Mouse (Mus musculus) forebrain, embryonic 10.5 days (tissue): ENCODE data around the gene Edem1. TPM values are rescaled to one million over a fixed set of nuclear protein-coding genes. Genes with fewer than 3 reads are reported as not detected.

Source experiments
- DNase-seq: peaks from one replicate; pipeline ENCODE4 v3.0.0-alpha.2; 2017; ENCODE audit warnings: low spot score; ENCODE audit errors: extremely low spot score
- H3K27ac ChIP-seq: fragments of 300-500 bp; sonication (generic); 2 replicates; pipeline ENCODE4 v1.5.1; 2016; ENCODE audit warnings: mild to moderate bottlenecking
- H3K27me3 ChIP-seq: fragments of 300-500 bp; sonication (generic); 2 replicates; pipeline ENCODE4 v1.6.1; 2016; ENCODE audit warnings: mild to moderate bottlenecking; ENCODE audit not compliant: poor library complexity, severe bottlenecking
- H3K36me3 ChIP-seq: fragments of 300-500 bp; sonication (generic); replicated peaks from 2 replicates; pipeline ENCODE4 v1.6.1; 2016; ENCODE audit warnings: mild to moderate bottlenecking, moderate library complexity
- H3K4me1 ChIP-seq: fragments of 300-500 bp; sonication (generic); 2 replicates; pipeline ENCODE4 v1.6.1; 2016
- H3K4me3 ChIP-seq: fragments of 300-500 bp; sonication (generic); 2 replicates; pipeline ENCODE4 v1.5.1; 2016; ENCODE audit warnings: mild to moderate bottlenecking, moderate library complexity
- H3K9me3 ChIP-seq: fragments of 300-500 bp; sonication (generic); 2 replicates; pipeline ENCODE4 v1.6.1; 2016; ENCODE audit warnings: mild to moderate bottlenecking, moderate library complexity
- WGBS: fragments of 180-500 bp; shearing (Covaris S2); methylation state at CpG from one replicate; pipeline ENCODE4 v1.1.7; 2016; 5-methylcytosine and 5-hydroxymethylcytosine counted together
- polyA plus RNA-seq: library from polyadenylated mRNA; unstranded; fragments of >200 nt; fragmentation: Nextera tagmentation; extraction: Ambion mirVana; gene quantifications from 2 replicates; pipeline ENCODE4 v1.2.1, GENCODE M21; 2016

Gene Edem1
- polyA plus RNA-seq, 1 experiment from 2014 or later, result 16.4 TPM

DNA sequence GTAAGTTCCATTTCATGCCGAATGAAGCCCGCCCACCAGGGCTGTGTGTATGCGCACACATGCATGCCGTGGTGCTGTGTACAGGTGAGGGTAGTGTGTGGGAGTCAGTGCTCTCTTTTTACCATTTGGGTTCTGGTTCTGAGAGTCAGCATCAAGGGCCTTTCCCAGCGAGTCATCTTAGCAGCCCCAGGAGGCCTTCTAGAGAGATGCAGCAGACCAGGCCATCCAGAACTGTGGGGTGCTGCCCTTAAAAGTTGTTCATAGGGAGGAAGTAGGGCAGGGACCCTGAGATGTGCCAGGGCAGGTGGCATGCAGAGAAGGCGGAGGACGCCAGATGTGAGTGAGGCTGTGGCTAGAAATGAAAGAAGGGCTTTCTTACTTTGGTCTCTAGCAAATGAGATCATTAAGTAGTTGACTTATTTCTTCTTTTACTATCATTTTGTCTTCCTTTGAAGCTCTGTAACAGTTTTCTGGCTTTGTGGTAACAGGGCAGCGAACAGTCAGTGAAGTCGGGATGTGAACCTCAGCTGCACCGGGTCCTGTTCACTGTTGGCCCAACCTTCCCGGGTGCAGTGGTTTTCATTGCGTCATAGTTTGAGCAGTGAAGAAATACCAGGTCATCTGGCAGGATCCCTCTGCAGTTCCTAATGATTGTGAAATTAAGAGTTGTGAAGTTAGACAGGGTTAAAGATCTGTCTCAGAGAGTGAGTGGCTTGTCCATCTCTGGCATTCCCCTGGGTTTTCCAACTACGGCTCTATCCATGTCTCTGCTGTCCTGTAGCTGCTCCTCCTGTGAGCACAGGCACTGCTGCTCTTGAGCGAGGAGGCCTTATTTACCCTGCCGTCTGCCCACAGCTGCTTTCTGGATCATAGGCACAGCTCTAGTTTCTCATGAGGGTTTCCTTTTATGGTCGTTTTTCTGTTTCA lies 7.6 kb downstream of the Edem1 start:
- no peaks in the 10 kb centered on the region for H3K27me3 ChIP-seq
- WGBS, result 93% methylated on average over 16 of the region's 16 CpGs

DNA sequence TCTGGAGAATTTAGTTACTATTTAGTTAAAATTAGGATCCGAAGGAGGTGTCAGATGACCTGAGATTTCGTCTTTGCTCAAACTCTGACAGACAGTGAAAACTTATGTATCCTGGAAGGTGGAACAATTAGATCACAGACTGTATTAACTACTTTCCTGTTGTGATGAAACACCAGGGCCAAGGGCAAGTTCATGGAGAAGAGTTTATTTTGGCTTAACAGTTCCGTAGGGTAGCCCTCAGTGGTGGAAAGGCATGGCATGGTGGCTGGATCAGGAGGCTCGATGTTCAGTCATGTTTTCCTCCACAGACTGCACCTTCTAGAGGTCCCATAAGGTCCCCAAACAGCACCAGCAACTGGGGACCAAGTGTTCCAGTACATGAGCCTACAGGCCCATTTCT lies 8.6 kb downstream of the Edem1 start:
- no peaks in the 10 kb centered on the region for H3K9me3 ChIP-seq
- peaks cover 51% of the 10 kb centered on the region for H3K36me3 ChIP-seq
- no peaks in the 10 kb centered on the region for H3K27me3 ChIP-seq
- no peak for DNase-seq
- H3K4me1 ChIP-seq, result no peaks in the 10 kb centered on the region
- WGBS, result 90% methylated on average over 4 of the region's 4 CpGs
- H3K4me3 ChIP-seq, result no peak overlapping the region
- H3K27ac ChIP-seq, result no peak overlapping the region

More for the DNA sequence above, 7.6 kb downstream of the Edem1 start:
- H3K4me3 ChIP-seq, result no peak overlapping the region
- peaks cover 8% of the 10 kb centered on the region for H3K4me1 ChIP-seq
- H3K9me3 ChIP-seq, result no peaks in the 10 kb centered on the region
- DNase-seq, result no peak
- no peak overlapping the region for H3K27ac ChIP-seq
- peaks cover 46% of the 10 kb centered on the region for H3K36me3 ChIP-seq

DNA sequence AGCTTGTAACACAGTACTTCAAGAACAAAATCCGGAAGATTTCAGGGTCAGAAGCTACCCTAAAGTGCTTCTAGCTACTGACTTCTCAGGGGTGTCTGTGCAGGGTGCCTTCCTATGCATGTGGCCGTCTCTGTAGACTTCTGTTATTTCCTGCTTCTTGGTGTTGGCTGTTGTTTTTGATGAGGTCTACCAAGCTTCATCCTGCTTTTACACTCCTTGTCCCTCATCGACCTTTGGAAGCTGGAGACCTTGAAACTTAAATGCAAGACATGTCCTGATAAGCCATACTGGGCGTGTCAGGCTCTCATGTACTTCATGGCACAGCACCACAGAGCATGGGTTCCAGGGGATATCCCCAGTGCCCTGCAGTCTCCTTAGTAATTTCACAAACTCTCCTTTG lies 9.5 kb downstream of the Edem1 start:
- no peaks in the 10 kb centered on the region for H3K4me1 ChIP-seq
- H3K36me3 ChIP-seq, result peaks cover 60% of the 10 kb centered on the region
- no peak overlapping the region for H3K27ac ChIP-seq
- H3K4me3 ChIP-seq, result no peak overlapping the region
- H3K27me3 ChIP-seq, result no peaks in the 10 kb centered on the region
- no peaks in the 10 kb centered on the region for H3K9me3 ChIP-seq
- no peak for DNase-seq
- 88% methylated on average over 4 of the region's 4 CpGs for WGBS

DNA sequence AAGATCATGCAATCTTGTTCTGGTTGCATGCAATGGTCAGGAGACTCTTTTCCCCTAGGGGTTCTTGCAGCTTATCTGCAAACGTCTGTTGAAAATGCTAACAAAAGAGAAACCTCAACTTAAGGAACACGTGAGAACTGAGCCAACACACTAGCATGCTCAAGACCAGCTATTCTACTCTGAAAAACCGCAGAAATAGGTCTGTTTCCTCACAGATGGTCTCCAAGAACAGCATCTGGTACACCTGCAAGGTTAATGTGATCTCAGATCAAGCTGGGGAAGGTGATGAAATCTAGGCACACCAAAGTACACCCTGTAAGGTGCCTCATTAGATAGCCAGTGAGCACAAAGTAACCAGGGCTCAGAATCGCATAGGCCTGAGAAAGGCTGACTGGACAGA lies 11.0 kb downstream of the Edem1 start:
- Histone ChIP-seq H3K4me1 (no peaks in the 10 kb centered on the region), H3K36me3 (peaks cover 75% of the 10 kb centered on the region)

DNA sequence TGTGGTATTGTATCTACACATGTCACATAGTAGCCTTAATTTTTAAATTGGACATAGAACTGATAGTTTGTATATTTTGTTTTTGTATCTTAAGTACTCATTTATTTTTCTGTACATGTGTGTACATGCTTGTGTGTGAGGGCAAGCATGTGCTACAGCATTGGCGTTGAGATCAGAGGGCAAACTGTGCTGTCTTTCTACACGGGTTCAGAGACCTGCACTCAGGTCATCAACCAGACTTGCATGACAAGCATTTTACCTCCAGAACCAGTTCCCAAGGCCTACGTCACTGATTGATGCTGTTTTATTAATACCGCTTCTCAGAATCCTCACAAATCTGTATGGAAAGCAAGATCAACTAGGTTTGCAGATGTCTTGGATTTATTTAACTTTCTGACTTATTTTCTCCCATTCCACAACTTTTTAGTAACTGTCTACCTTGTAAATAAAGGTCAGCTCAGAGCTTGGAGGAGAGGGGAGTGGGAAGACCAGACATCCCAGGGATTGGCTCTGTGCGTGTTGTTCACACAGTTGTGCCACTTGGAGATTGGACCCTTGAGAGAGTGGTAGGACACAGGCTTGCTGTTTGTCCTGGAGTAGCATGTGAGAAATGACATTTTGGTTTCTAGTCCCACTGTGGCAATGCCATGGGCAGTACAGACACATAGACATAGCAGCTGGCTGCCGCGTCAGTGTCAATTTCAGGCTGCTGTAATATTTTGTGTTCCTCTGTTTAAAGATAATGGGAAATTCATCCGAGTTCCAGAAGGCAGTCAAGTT lies 12.6 kb downstream of the Edem1 start:
- Histone ChIP-seq H3K4me1 (no peaks in the 10 kb centered on the region), H3K27me3 (no peaks in the 10 kb centered on the region), H3K4me3 (no peak overlapping the region), H3K27ac (no peak overlapping the region), H3K9me3 (no peaks in the 10 kb centered on the region), H3K36me3 (peaks cover 85% of the 10 kb centered on the region)
- DNase-seq, result no peak
- WGBS, result 94% methylated on average over 8 of the region's 8 CpGs

More for the DNA sequence above, 11.0 kb downstream of the Edem1 start:
- DNase-seq, result no peak
- H3K27ac ChIP-seq, result no peak overlapping the region
- no peak overlapping the region for H3K4me3 ChIP-seq
- 92% methylated on average over 4 of the region's 4 CpGs for WGBS
- no peaks in the 10 kb centered on the region for H3K27me3 ChIP-seq
- no peaks in the 10 kb centered on the region for H3K9me3 ChIP-seq

DNA sequence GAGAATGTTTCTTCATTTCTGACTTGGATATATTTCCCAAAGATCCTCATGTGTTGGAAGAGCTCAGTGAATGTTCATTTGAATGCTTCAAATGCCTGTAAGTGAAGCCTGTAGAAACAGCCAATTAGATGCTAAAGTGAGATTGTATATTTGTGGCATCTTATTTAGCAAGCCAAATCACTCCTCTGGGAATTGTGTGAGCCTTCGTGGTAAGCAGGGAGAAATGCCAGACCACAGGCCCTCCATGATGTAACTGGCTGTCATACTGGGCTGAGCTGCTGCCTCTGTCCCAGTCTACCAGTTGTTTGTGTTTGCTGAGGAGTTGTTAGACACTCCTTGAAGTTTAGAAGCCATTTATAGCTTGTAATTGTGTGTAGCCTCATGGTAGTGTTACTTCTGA lies 15.2 kb downstream of the Edem1 start:
- no peak for DNase-seq
- Histone ChIP-seq H3K9me3 (no peaks in the 10 kb centered on the region), H3K4me1 (no peaks in the 10 kb centered on the region), H3K27me3 (no peaks in the 10 kb centered on the region), H3K36me3 (peaks cover 86% of the 10 kb centered on the region), H3K4me3 (no peak overlapping the region), H3K27ac (no peak overlapping the region)
- 86% methylated on average over 1 of the region's 1 CpGs for WGBS

DNA sequence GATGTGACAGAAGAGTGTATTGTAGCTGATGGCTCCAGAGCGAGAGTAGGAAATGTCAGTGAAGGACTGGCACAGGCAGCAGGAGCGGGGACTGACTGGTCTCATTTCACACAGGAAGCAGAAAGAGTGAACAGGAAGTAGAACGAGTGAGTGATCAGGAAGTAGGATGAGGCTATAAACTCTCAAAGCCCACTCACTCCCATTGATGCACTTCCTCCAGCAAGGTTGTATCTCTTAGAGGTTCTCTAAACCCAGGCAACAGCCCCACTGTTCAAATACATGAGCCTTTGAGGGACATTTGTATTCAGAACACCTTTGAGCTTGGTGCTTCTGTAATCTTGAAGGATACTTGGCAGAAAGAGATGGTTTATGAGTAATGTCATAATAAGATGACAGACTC lies 15.7 kb downstream of the Edem1 start:
- Histone ChIP-seq H3K27ac (no peak overlapping the region), H3K9me3 (no peaks in the 10 kb centered on the region), H3K36me3 (peaks cover 89% of the 10 kb centered on the region), H3K27me3 (no peaks in the 10 kb centered on the region), H3K4me1 (no peaks in the 10 kb centered on the region), H3K4me3 (no peak overlapping the region)
- no peak for DNase-seq
- 87% methylated on average over 3 of the region's 3 CpGs for WGBS

DNA sequence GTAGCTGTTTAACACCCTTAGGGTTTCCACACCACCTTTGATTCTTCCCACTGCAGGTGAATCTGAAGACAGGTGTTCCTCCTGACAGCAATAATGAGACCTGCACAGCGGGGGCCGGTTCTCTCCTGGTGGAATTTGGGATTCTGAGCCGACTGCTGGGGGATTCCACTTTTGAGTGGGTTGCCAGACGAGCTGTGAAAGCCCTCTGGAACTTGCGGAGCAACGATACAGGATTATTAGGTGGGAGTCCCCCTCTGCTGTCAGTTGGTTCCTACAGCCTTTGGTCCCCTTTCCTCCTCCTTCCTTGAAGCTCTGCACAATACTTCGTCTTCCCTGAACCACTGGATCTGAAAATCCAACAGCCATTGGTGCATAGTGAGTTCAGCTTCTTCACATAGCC lies 16.3 kb downstream of the Edem1 start:
- DNase-seq, result no peak
- Histone ChIP-seq H3K9me3 (no peaks in the 10 kb centered on the region), H3K36me3 (peaks cover 88% of the 10 kb centered on the region), H3K4me3 (no peak overlapping the region), H3K4me1 (no peaks in the 10 kb centered on the region), H3K27ac (no peak overlapping the region), H3K27me3 (no peaks in the 10 kb centered on the region)
- 95% methylated on average over 7 of the region's 7 CpGs for WGBS

DNA sequence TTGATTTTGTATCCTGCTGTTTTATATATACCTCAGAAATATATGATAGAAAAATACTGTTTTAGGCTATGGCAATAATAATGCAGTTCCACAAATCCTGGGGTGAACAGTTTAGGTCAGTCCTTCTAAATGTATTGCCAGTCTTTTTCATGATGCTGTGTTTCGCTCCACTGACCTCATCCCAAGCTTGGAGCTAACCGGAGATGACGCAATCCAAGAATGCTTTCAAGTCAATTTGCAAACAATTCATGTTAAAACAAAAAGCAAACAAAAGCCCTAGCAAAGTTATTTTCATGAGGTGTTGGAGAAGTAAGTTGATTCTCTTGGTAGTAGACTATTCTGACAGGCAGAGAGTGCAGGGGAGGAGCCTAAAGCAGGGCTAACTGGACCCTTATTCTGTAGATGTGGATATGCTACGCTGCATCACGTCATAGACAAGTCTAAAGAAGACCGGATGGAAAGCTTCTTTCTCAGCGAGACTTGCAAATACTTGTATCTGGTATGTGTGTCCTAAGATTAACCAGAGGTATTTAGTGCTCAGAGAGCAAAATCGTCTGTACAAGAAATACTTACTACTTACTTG lies 23.7 kb downstream of the Edem1 start:
- Histone ChIP-seq H3K9me3 (no peaks in the 10 kb centered on the region), H3K27ac (no peak overlapping the region), H3K4me3 (no peak overlapping the region), H3K4me1 (no peaks in the 10 kb centered on the region), H3K27me3 (no peaks in the 10 kb centered on the region), H3K36me3 (peaks cover 95% of the 10 kb centered on the region)
- 97% methylated on average over 8 of the region's 8 CpGs for WGBS
- no peak for DNase-seq

DNA sequence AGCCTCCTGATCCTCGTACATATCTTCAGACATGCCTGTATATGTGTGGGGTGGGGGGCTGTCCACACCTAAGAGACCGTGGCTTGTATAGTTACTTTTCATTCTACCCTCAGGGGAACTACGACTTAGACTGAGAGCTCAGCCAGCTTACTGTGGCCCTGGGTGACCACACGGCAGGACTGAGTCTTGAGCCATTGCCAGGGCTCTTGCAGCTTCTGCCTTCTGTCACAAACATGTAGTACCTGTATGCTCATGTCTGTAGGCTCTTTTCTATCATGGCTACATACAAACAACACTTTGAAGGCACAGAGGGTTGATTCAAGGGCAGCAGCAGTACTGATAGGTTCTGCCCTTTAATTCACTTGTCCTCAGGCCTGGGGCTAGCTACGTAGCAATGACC lies 24.5 kb downstream of the Edem1 start:
- no peaks in the 10 kb centered on the region for H3K4me1 ChIP-seq
- H3K27me3 ChIP-seq, result no peaks in the 10 kb centered on the region
- 92% methylated on average over 5 of the region's 5 CpGs for WGBS
- no peak for DNase-seq
- no peak overlapping the region for H3K27ac ChIP-seq
- peaks cover 95% of the 10 kb centered on the region for H3K36me3 ChIP-seq
- H3K4me3 ChIP-seq, result no peak overlapping the region
- no peaks in the 10 kb centered on the region for H3K9me3 ChIP-seq

DNA sequence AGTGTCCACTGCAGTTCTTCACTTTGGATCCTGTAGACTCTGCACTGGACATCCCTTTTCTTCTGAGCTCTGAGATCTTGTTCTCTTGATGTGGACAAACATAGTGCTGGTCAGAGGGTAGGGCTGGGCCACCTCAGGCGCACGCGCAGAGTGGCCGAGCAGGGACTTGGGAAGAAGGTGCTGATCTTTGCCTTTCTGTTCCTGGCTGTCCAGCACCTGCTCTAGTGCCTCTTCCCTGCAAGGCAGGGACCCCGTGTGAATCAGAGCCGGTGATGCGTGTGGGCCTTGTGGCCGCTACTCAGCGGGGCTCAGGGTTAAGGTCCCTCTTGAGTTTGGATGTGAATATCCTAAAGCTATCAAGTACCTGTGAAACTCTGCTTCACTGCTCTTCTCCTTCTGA lies 30.1 kb downstream of the Edem1 start:
- Histone ChIP-seq H3K27ac (no peak overlapping the region), H3K36me3 (peaks cover 57% of the 10 kb centered on the region), H3K4me1 (no peaks in the 10 kb centered on the region), H3K4me3 (no peak overlapping the region), H3K9me3 (peaks cover 3% of the 10 kb centered on the region; the same call in 1 of the 2 replicates), H3K27me3 (no peaks in the 10 kb centered on the region)
- 91% methylated on average over 9 of the region's 9 CpGs for WGBS
- DNase-seq, result no peak

DNA sequence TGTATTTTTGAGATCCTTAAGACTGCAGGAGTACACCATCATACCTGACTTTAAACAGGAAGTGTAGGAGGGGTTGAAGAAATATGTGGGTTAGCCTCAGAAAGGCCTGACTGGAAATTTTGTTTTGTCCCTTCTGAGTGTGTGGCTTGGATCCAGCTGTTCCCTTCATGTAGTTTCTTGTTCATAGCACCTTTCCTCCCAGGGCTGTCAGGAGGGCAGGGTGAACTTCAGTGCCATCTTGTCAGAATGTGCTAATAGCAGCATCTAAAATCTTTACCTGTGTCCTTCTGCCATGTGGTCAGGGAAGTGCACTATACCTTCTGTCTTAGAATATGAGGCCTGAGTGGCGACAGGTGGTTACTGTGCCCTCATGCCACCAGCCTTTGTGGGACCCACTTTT lies 32.8 kb downstream of the Edem1 start:
- Histone ChIP-seq H3K27me3 (no peaks in the 10 kb centered on the region), H3K4me3 (no peak overlapping the region), H3K4me1 (no peaks in the 10 kb centered on the region), H3K27ac (no peak overlapping the region), H3K9me3 (peaks cover 3% of the 10 kb centered on the region; the same call in 1 of the 2 replicates), H3K36me3 (peaks cover 31% of the 10 kb centered on the region)
- WGBS, result 89% methylated on average over 1 of the region's 1 CpGs
- no peak for DNase-seq

DNA sequence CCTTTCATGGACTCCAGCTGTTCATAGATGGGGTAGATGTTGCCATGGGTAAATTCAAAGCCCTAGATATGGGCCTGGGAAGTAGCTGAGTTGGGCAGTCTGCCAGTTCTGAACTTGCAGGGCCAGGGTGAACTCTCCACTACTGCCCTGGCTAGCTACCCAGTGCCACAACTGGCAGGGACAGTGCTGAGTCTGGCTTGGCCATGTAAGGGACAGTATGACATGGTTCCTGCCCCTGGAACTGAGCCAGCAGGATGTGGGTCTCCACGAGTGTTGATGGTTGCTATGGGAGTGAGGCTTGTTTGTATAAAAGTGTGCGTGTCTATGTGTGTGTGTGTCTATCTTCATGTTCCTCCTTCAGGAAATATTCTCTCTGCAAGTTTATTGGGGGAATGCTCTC lies 34.1 kb downstream of the Edem1 start:
- H3K4me1 ChIP-seq, result no peaks in the 10 kb centered on the region
- peaks cover 3% of the 10 kb centered on the region; the same call in 1 of the 2 replicates for H3K9me3 ChIP-seq
- DNase-seq, result no peak
- H3K27ac ChIP-seq, result no peak overlapping the region
- H3K36me3 ChIP-seq, result peaks cover 19% of the 10 kb centered on the region
- H3K4me3 ChIP-seq, result no peak overlapping the region
- 86% methylated on average over 2 of the region's 2 CpGs for WGBS
- no peaks in the 10 kb centered on the region for H3K27me3 ChIP-seq
